Mouse (Mus musculus) T-helper 2 cell (primary cell): ENCODE measurements around the gene Prep.

Experiments
- in situ Hi-C: fragments of 300-600 bp; cut with MboI, MseI; formaldehyde crosslinking; loops from one replicate; pipeline ENCODE4 v1.15.1; 2025; ENCODE audit warnings: high pct_unique_total_duplicates

The Prep gene

DNA sequence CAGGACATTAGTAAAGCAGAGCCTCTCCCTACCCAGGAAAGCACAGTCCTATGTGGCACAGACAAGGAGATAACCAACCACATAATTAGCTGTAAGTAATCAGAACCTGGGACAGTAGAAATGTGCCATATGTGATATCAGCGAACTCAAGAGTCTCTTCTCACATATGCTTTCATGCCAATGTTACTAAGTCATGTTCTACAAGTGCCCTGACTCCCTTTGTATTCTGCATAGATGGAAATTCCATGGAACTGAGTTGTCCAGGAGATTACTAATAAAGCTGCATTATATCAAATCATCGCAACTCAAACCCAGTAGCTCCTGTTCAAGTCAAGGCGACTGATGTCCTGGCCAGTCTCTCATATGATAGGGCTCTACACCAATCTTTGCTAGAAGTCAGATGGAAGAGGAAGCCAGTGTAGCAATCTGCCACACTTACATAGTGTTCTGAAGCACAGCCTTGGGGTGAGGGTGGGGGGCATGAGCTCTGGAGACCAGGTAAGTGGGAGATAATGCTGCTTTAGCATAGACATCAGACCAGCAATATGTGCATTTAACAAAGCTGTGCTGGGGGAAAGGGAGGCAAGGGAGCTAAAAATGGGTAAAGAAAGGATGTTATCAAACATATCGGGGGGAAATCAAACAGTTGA, 113.8 kb downstream of the Prep start:
- in situ Hi-C loops, result no loop called here

DNA sequence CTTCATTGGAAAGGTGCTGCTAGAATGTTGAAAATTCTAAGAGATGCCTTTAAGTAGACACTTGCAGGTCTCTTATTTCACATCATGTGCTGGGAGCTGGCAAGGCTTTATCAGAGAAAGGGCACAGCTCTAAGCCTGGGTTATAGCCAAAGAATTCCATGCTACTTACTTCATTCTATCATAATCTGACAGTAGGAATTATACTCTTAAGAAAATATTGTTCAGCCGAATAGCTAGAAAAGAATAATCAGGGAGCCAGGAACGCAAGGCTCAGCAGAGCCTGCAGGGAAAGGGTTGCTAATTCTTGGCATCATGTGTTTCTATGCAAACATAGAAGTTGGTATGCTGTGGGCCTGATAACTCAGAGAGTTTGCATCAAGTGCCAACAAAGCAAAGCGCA, 114.3 kb downstream of the Prep start:
- in situ Hi-C loops, result no loop called here

DNA sequence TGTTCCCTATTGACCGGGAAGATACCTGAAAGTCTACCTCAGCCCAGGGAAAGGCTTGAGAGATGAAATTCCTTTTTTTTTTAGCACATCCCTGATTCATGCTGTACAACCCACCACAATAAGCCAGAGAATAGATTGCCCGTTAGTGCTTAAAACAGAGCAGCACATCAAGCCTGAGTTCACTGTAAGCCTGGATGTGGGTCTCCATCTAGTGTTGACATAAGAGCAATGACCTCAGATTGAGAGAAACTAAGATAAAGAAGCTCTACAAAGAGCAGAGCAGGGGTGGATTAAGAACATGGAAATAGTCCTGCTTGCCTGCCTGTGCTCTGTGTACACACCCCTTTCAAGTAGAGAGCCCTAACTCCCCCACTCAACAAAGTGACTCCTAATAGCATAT, 118.5 kb downstream of the Prep start:
- in situ Hi-C loops, result no loop called here

DNA sequence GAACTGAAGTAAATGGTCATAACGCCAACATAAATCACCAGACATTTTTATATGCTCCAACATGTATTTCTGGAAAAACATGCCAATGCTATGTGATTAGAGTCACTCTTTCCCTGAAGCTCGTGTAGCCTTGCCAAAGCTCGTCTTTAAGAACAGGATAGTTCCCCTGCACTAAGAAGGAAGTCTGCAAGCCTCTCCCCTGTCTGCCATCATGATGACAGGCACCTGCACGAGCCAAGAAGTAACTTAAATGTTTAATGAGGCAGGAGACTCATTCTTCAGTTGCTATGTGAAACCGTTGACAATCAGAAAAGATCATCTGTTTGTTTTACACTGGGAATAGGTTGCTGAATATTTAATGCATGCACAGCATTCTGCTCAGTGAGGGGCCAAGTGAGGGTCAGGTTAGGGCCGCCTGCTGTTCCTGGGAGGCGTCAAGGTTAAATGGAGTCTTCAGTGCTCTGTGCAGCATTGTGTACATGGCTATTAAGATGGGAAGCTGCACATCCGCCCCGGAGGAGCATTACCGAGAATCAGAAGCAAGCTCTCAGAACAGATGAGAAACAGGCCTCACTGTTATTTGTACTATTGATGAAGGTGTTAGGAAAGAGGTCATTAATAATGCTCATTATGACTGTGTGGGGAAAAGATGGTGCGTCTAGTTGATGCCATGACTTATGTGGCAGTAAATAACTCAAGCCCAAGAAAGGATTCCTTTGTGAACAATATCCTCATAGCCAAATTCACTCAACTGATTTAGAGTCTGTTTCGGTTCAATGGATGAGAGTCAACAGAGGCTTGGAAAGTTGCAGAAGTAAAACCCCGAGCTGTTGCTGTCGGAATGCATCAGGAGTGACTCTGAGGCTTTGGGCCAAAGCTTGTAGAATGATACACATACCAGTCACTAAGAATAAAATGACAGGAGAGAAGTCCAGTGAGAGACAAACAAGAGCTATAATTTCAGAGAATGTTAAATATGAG, 126.6 kb downstream of the Prep start:
- in situ Hi-C loops, result no loop called here

DNA sequence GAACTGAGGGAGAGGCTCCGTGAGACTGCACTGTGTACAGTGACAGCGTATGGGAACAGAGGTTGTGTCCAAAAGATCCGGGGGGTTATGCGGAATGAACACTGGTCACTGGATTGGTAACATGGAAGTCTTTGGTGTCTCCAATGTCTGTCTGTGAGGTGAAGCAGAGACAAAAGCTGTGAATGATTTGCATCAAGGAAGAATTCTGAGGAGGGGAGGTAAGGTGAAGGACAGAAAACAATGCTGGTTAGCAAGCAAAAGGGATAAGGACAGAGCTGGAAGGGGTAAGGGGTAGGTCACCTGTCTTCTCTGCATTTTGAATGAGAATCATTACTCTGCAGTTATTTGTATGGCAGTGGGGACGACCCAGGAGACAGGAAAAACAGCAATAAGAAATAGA, 127.5 kb downstream of the Prep start:
- in situ Hi-C loops, result no loop called here

DNA sequence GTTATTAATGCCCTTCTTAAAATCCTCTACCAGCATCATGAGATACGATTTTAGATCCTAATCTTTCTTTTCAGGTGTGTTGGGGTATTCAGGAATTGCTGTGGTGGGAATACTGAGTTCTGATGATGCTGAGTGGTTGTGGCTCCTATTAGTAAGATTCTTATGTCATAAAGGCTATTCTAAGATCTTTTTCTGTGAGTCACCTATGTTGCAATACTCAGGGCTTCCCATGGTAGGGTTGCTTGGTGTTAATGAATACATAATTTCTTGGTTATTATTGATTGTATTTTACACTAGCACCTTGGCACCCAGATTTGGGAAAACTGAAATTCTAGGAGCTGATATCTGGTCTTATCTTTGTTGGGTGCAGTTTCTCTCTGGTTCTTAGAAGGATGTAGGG, 137.6 kb downstream of the Prep start:
- in situ Hi-C loops, result no loop called here

DNA sequence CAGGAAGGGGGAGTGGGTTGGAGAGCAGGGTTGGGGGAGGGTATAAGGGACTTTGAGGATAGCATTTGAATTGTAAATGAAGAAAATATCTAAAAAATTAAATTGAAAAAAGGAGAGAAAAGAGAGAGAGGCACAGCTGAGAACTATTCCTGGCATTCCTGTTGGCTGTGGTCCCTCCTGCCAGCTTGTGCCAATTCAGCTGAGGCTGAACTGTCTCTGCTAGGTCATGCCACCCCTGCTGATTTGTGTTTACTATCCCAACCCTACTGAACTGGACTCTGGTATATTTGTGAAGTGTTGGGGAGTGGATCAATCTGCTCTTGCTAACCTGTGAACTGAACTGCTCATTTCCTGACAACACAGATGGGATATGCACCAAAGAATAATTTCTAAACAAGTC, 143.2 kb downstream of the Prep start:
- in situ Hi-C loops, result no loop called here

DNA sequence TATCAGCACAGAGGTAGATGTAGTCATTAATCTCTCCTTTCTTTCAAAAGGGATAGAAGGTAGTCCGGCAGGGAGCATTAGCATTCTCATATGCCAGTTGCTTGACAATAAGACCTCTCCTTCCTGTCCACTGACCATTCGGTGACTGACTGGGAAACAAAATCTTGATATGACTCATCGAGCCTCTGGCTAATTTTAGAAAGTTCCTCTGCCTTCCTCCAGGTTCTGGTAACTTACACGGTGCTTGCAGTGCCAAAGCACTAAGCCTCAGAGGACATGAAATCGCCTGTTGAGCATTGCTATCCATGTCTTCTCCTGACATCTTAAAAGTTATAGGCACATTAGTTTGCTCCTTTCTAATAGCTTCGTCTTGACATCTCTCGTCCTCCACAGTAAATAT, 149.7 kb downstream of the Prep start:
- in situ Hi-C loops, result no loop called here
